Mouse (Mus musculus) layer of hippocampus, adult 18-20 months (tissue): Measurements from ENCODE around the gene Prss33. TPM values are rescaled to one million over a fixed set of nuclear protein-coding genes. Genes with fewer than 3 reads are reported as not detected.

Source experiments
- DNase-seq, 2 experiments: peaks; one replicate each; pipeline ENCODE4 v3.0.0; 2022; ENCODE audit warnings: low spot score in 2 of 2
- total RNA-seq, 2 experiments: library from RNA; stranded (reverse); gene quantifications; 2 replicates each; pipeline ENCODE4 v1.2.3; 2021

The Prss33 gene
- total RNA-seq, 2 experiments from 2014 or later = 0.41 TPM; not detected in 1

- peak; percentile 19 to 35 for DNase-seq
Measured at GRCm38 (mm10) chr17:23828271-23829001, 7.4 kb downstream of the Prss33 start.

- DNase-seq = no peak
Measured at GRCm38 (mm10) chr17:23825591-23825990, 10.3 kb downstream of the Prss33 start.

- DNase-seq = no peak
Measured at GRCm38 (mm10) chr17:23823614-23824013, 12.2 kb downstream of the Prss33 start.

GRCm38 (mm10) chr17:23823018-23823417 is 12.8 kb downstream of the Prss33 start:
- DNase-seq = no peak

- DNase-seq = no peak
Measured at GRCm38 (mm10) chr17:23822094-23822493, 13.8 kb downstream of the Prss33 start.

GRCm38 (mm10) chr17:23820731-23821130 is 15.1 kb downstream of the Prss33 start:
- peak; percentile 44 to 55 for DNase-seq

- no peak for DNase-seq
Measured at GRCm38 (mm10) chr17:23819235-23819634, 16.6 kb downstream of the Prss33 start.

GRCm38 (mm10) chr17:23818579-23818978 is 17.3 kb downstream of the Prss33 start:
- no peak for DNase-seq

- peak in 1 of 2 experiments; percentile 27 for DNase-seq
Measured at GRCm38 (mm10) chr17:23815641-23816040, 20.2 kb downstream of the Prss33 start.

- no peak for DNase-seq
Measured at GRCm38 (mm10) chr17:23807918-23808317, 27.9 kb downstream of the Prss33 start.

GRCm38 (mm10) chr17:23806867-23807266 is 29.0 kb downstream of the Prss33 start:
- DNase-seq = no peak

- no peak for DNase-seq
Measured at GRCm38 (mm10) chr17:23804426-23805085, 31.3 kb downstream of the Prss33 start.

GRCm38 (mm10) chr17:23803366-23804041 is 32.4 kb downstream of the Prss33 start:
- peak in 1 of 2 experiments; percentile 72 for DNase-seq

GRCm38 (mm10) chr17:23802746-23803365 is 33.0 kb downstream of the Prss33 start:
- DNase-seq = peak; percentile 98 to 99

GRCm38 (mm10) chr17:23801627-23802026 is 34.2 kb downstream of the Prss33 start:
- DNase-seq = no peak

GRCm38 (mm10) chr17:23797316-23797715 is 38.5 kb downstream of the Prss33 start:
- DNase-seq = no peak

- DNase-seq = no peak
Measured at GRCm38 (mm10) chr17:23795323-23795722, 40.5 kb downstream of the Prss33 start.

- no peak for DNase-seq
Measured at GRCm38 (mm10) chr17:23791079-23791357, 44.8 kb downstream of the Prss33 start.

- DNase-seq = peak; percentile 27 to 64
Measured at GRCm38 (mm10) chr17:23790269-23791078, 45.4 kb downstream of the Prss33 start, which contains the start of gene Srrm2. Srrm2 (plus strand) TSS chr17:23790532.

GRCm38 (mm10) chr17:23789749-23790268 is 46.0 kb downstream of the Prss33 start:
- DNase-seq = no peak

GRCm38 (mm10) chr17:23788973-23789372 is 46.9 kb downstream of the Prss33 start:
- DNase-seq = no peak
